Mouse (Mus musculus) liver, embryonic 14.5 days (tissue): ENCODE results near the gene Kcnip3. TPM values are rescaled to one million over a fixed set of nuclear protein-coding genes. Genes with fewer than 3 reads are reported as not detected.
A peak's percentile ranks its signal among the peaks of the same experiment; 100 is the strongest.

Experiments used
- ATAC-seq: fragments of 200-750 bp; cut with Nextera tagmentation; 2 replicates; pipeline ENCODE4 v1.8.0; 2017; ENCODE audit warnings: moderate number of reproducible peaks, mild to moderate bottlenecking, moderate library complexity; ENCODE audit not compliant: insufficient read depth
- DNase-seq, 3 experiments: peaks; one replicate each; pipeline ENCODE4 v3.0.0-alpha.2; 2012 to 2013; ENCODE audit warnings: low read depth in 3 of 3, low spot score in 3 of 3
- H3K27ac ChIP-seq: fragments of 300-500 bp; sonication (generic); 2 replicates; pipeline ENCODE4 v1.5.1; 2014; ENCODE audit warnings: moderate library complexity, mild to moderate bottlenecking, control low read depth, inconsistent platforms
- H3K27me3 ChIP-seq: fragments of 300-500 bp; sonication (generic); 2 replicates; pipeline ENCODE4 v1.6.1; 2014; ENCODE audit warnings: mild to moderate bottlenecking, low read length, moderate library complexity; ENCODE audit not compliant: control insufficient read depth, insufficient read depth
- H3K36me3 ChIP-seq: fragments of 300-500 bp; sonication (generic); replicated peaks from 2 replicates; pipeline ENCODE4 v1.6.1; 2014; ENCODE audit warnings: low read depth; ENCODE audit not compliant: control insufficient read depth, insufficient read depth
- H3K4me1 ChIP-seq, 2 experiments: fragments of 200-500 bp in 1 of 2; fragments of 300-500 bp in 1 of 2; sonication (generic) in 1 of 2; replicated peaks; 2 replicates each; pipeline ENCODE4 v1.6.1; 2012 to 2014; ENCODE audit warnings: antibody characterized with exemption in 1 of 2, inconsistent platforms in 1 of 2, low read length in 1 of 2; ENCODE audit not compliant: control insufficient read depth in 2 of 2, insufficient read depth in 2 of 2
- H3K4me2 ChIP-seq: fragments of 300-500 bp; sonication (generic); 2 replicates; pipeline ENCODE4 v1.6.1; 2014; ENCODE audit warnings: low read depth, mild to moderate bottlenecking, control low read depth, moderate library complexity
- H3K4me3 ChIP-seq, 2 experiments: fragments of 200-500 bp in 1 of 2; fragments of 300-500 bp in 1 of 2; sonication (generic) in 1 of 2; 2 replicates each; pipeline ENCODE4 v1.5.1; 2012 to 2014; ENCODE audit warnings: low read depth in 2 of 2, low read length in 2 of 2, mild to moderate bottlenecking in 2 of 2, control low read depth in 1 of 2, inconsistent platforms in 1 of 2, moderate library complexity in 1 of 2; ENCODE audit not compliant: insufficient read depth in 1 of 2
- H3K9ac ChIP-seq: fragments of 300-500 bp; sonication (generic); replicated peaks from 2 replicates; pipeline ENCODE4 v1.6.1; 2014; ENCODE audit warnings: mild to moderate bottlenecking, control low read depth, moderate library complexity
- H3K9me3 ChIP-seq: fragments of 300-500 bp; sonication (generic); 2 replicates; pipeline ENCODE4 v1.6.1; 2016; ENCODE audit warnings: low read length, mixed read lengths; ENCODE audit not compliant: control insufficient read depth
- CTCF ChIP-seq: IDR thresholded peaks from 2 replicates; pipeline ENCODE4 v1.5.1; 2016; ENCODE audit warnings: antibody characterized with exemption, low read depth, control low read depth
- EP300 ChIP-seq: IDR thresholded peaks from 2 replicates; pipeline ENCODE4 v1.6.1; 2016; ENCODE audit warnings: antibody characterized with exemption, low read depth
- WGBS: fragments of 180-500 bp; shearing (Covaris S2); extraction: QIAGEN DNeasy Blood & Tissue Kit; methylation state at CpG from one replicate; pipeline ENCODE4 v1.1.7; 2014; ENCODE audit not compliant: insufficient replicate concordance; 5-methylcytosine and 5-hydroxymethylcytosine counted together
- polyA plus RNA-seq, 2 experiments: library from polyadenylated mRNA; depleted of rRNA in 1 of 2; stranded (reverse) in 1 of 2; unstranded in 1 of 2; fragments of >200 nt; fragmentation: Nextera tagmentation in 1 of 2; extraction: Ambion mirVana in 1 of 2; gene quantifications; 2 replicates each; pipeline versions ENCODE4 v1.2.1 to v1.2.3; 2012 to 2014

Kcnip3 gene
- polyA plus RNA-seq, 2 experiments, result 0.36 to 0.42 TPM

DNA sequence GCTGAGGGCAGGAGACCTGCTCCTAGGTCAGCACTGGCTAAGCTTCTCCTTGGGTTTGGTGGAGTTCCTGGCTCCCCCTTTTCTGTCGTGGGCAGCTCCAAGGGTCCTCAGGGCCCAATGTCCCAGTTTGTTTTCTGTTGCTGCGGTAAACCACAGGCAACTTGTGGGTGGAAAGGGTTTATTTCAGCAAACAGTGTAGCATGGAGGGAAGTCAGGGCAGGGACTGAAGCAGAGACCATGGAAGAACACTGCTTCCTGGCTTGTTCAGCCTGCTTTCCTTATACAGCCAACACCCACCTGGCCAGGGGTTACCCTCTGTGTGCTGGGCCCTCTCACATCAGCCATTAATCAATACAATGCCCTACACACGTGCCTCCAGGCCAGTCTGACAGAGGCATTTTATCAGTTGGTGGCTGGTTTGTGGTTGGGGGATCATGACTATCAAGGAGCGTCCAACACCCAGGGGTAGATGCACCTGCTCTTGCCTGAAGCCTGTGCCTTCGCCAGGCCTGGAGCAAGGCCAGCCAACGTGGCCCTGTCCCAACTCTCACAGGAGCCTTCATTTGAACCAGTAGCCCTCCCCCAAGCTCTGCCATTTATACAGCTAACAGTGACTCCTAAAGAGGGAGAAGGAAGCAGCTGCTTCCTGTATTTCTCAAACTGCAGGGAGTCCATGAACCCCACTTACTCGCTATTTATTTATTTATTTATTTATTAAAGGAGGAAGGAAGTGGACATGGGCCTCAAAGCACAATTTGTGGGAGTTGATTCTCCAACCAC lies 2.2 kb upstream of the Kcnip3 start:
- DNase-seq (no peak), ATAC-seq (no peak)
- Histone ChIP-seq H3K4me2 (no peak overlapping the region), H3K27ac (no peak overlapping the region), H3K4me3 (no peak overlapping the region), H3K36me3 (no peaks in the 10 kb centered on the region), H3K9ac (no peak overlapping the region), H3K4me1 (peaks cover 0 to 3% of the 10 kb centered on the region in 2 experiments; a peak in 1 of 4 replicates), H3K9me3 (no peaks in the 10 kb centered on the region), H3K27me3 (peaks cover 6% of the 10 kb centered on the region; the same call in 1 of the 2 replicates)
- 8% methylated on average over 7 of the region's 7 CpGs for WGBS
- no peak for TF ChIP-seq EP300
- no peak for TF ChIP-seq CTCF

GRCm38 (mm10) chr2:127521172-127522005 lies 505 bp downstream of the Kcnip3 start:
- TF ChIP-seq EP300 (no peak), CTCF (no peak)
- no peak overlapping the region for H3K27ac ChIP-seq
- no peak for ATAC-seq

GRCm38 (mm10) chr2:127520123-127520522 lies 1.8 kb downstream of the Kcnip3 start:
- H3K4me1 ChIP-seq, result peaks cover 0 to 3% of the 10 kb centered on the region in 2 experiments; a peak in 1 of 4 replicates
- H3K27ac ChIP-seq, result no peak overlapping the region
- no peaks in the 10 kb centered on the region for H3K9me3 ChIP-seq
- H3K4me2 ChIP-seq, result no peak overlapping the region
- ATAC-seq (no peak), DNase-seq (no peak)
- no peak overlapping the region for H3K9ac ChIP-seq
- no peak overlapping the region for H3K4me3 ChIP-seq
- H3K36me3 ChIP-seq, result no peaks in the 10 kb centered on the region
- no peak for TF ChIP-seq EP300
- H3K27me3 ChIP-seq, result peaks cover 6% of the 10 kb centered on the region; the same call in 1 of the 2 replicates

More at GRCm38 (mm10) chr2:127521172-127522005, 505 bp downstream of the Kcnip3 start:
- Histone ChIP-seq H3K4me3 (0 out of 4 replicates have a peak overlapping the region, but pooled peaks of 1 of the 2 experiments have one; percentile 1), H3K9me3 (no peaks in the 10 kb centered on the region), H3K9ac (no peak overlapping the region), H3K4me1 (peaks cover 0 to 3% of the 10 kb centered on the region in 2 experiments; a peak in 1 of 4 replicates), H3K27me3 (peaks cover 6% of the 10 kb centered on the region; the same call in 1 of the 2 replicates), H3K4me2 (peak overlapping the region; percentile 15; the same call in 1 of the 2 replicates), H3K36me3 (no peaks in the 10 kb centered on the region)
- DNase-seq, result no peak
- 7% methylated on average over 18 of the region's 18 CpGs for WGBS

DNA sequence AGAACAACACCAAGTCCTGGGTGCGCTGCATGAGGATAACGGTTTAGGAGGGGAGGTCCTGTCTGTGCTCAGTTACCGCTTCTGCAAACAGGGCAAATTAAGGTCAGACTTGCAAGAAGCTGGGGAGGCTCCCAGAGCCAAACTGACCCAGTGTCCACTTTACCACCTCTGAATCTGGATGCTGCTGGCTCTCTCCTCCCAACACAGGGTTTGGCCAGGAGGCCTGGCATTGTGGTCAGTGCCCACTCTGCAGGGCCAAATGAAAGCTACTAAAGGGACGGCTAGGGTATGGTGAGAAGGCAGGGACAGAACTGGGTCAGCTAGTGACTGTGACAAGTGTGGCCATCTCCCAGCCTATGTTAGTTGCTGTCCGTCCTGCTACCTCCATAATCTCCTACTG lies 2.6 kb downstream of the Kcnip3 start:
- H3K9ac ChIP-seq, result no peak overlapping the region
- no peak overlapping the region for H3K27ac ChIP-seq
- DNase-seq (no peak), ATAC-seq (no peak)
- peaks cover 6% of the 10 kb centered on the region; the same call in 1 of the 2 replicates for H3K27me3 ChIP-seq
- no peaks in the 10 kb centered on the region for H3K36me3 ChIP-seq
- H3K4me1 ChIP-seq, result peaks cover 0 to 3% of the 10 kb centered on the region in 2 experiments; a peak in 1 of 4 replicates
- 62% methylated on average over 5 of the region's 5 CpGs for WGBS
- no peak for TF ChIP-seq EP300
- no peak for TF ChIP-seq CTCF
- no peaks in the 10 kb centered on the region for H3K9me3 ChIP-seq
- H3K4me2 ChIP-seq, result no peak overlapping the region
- H3K4me3 ChIP-seq, result no peak overlapping the region

- Histone ChIP-seq H3K9ac (no peak overlapping the region), H3K27ac (no peak overlapping the region), H3K27me3 (peaks cover 6% of the 10 kb centered on the region; the same call in 1 of the 2 replicates), H3K36me3 (no peaks in the 10 kb centered on the region), H3K9me3 (no peaks in the 10 kb centered on the region), H3K4me1 (no peaks in the 10 kb centered on the region), H3K4me3 (no peak overlapping the region), H3K4me2 (no peak overlapping the region)
- DNase-seq (no peak), ATAC-seq (no peak)
- WGBS, result 44% methylated on average over 3 of the region's 3 CpGs
- no peak for TF ChIP-seq EP300
Observed at GRCm38 (mm10) chr2:127518831-127519230, 3.1 kb downstream of the Kcnip3 start.
